Mouse (Mus musculus) monocyte, adult 2 months (primary cell): ENCODE measurements around the gene Sh3pxd2a.
A peak's percentile ranks its signal among the peaks of the same experiment; 100 is the strongest.

Source experiments
- DNase-seq, 2 experiments: peaks; one replicate each; pipeline ENCODE4 v3.0.0; 2022; ENCODE audit warnings: low spot score in 2 of 2, low read depth in 1 of 2

Gene Sh3pxd2a

DNA sequence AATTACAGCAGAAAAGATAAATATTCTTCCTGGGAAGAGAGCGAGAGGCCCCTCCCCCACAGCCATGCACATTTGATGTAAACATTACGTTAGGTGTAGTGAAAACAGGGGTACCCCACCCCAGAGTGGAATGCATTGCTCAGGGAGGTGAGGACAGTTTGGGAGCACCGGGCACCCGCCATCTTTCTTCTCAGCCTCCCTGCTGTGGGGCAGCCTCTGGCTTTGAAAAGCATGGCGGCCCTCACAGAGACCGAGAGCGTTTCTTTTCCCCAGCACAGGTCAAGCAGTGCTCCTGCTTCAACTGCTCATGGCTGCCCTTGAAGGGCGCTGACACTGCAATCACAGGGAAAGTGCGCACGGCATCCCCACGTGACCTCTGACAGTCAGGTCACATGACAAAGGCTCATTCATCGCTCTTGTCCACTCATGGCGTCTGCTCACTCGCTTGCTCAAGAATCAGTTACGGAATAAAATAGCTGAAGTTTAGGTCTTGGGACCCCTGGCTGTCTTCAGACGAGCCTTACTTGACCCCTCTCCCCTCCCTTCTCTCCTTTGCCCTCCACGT is 177.2 kb downstream of the Sh3pxd2a start:
- no peak for DNase-seq

DNA sequence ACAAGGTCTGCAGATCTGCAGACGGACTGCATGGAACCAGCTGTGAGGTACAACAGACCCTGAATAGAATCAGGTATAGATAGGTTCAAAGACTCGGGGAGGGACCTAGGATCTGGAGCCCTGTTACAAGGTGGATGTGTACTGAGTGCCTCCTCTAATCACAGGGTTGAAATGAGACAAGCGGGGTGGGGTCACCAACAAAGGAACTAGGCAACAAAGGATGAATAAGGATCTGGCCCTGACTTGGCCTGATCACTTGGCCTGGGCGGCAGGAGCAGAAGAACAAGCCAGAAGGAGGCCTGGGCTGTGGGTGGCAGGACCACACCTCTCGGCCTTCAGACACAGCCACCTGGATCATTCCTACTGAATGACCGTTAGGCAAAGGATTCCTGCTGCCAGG is 178.6 kb downstream of the Sh3pxd2a start:
- no peak for DNase-seq

DNA sequence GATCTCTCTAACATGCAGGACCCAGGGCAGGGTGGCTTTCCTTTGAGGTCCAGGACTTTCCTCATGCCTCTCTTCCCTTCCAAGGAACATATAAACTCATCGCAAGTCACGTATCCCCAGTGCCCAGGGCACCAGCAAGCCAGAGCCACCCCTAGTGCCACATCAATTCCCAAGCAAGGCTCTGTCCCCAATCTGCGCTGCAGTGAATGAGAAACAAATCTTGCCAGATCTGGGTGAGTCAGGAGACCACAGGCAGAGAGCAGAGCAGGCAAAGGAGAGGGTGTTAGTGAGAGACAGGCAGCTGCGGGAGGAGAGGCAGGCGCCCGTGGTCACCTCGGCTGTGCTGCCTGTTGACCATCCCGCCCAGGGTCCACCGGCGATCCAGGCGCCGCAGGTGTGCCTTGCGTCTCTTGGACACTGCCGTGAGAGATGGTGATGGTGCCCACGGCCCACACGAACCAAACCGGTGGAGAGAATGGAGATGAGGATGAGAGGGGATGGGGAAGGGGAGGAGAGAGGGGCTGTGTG is 181.4 kb downstream of the Sh3pxd2a start:
- DNase-seq = no peak

DNA sequence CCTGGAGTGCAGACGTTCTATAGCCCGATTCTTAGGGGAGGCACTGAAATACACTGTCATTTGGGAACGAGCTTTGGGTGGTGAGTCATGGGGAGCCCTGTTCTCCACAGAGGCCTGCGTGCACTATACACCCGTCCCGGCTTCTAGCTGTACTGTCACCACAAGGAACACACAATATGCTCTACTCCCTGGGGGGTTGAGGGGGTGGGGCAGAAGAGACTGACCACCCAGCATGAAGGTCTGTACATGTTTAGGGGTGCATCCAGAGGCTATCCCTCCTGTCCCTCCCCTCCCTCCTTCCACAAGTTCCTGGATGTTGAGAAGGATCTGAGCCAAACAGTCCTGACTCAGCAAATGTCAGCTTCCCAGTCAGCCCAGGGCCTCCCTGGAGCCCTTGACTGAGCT is 182.1 kb downstream of the Sh3pxd2a start:
- DNase-seq = no peak

DNA sequence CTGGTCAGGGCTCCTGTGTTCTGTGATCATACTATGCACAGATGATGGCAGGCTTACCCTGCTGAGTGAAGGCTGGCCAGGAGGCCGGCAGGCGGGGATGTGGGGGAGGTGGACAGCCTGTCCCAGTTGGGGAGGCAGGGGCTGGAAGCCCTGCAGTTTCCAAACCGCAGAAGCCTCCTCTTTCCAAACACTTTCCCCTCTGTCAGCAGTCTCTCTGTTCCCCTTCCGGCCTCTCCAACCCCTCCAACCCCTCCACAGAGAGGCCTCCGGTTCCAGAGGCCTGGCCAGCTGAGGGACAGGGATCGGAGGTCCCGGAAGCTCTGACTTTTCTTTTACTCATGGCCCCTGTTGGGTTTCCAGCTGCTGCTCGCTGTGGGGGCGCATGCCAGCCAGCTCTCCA is 183.3 kb downstream of the Sh3pxd2a start:
- DNase-seq = no peak

DNA sequence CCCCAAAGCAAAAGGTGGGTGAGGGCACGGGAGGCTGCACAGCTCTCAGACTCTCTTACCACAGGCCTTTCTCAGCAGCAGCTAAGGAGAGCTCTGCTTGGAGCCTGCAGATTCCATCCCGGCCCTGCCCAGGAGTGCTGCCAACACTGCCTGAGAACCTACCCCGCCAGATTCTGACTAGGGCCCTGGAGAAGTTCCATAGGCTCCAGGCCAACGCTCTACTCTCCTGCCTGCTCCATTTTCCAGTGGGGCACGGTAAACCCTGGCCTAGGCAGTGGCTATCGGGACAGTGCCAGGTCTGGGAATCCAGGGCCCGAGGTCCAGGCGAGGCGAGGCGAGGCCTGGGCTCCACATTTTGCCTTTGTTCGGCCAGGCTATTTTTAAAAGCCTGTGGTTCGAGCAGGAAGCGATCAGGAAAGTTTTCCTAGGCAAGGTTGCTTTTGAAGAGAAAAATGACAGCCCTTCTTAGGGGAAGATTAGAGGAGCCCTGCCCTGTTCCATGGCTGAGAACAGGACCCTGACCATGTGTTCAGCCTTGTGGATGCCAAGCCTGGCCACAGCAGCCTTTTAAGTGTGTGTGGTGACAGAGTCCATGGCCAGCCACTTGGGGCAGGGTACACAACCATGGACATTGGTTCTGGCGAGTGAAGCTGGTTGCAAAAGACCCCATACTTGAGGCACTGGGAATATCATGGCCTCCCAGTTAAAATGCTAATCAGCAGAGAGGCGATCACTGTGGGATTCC is 184.2 kb downstream of the Sh3pxd2a start:
- DNase-seq = no peak

DNA sequence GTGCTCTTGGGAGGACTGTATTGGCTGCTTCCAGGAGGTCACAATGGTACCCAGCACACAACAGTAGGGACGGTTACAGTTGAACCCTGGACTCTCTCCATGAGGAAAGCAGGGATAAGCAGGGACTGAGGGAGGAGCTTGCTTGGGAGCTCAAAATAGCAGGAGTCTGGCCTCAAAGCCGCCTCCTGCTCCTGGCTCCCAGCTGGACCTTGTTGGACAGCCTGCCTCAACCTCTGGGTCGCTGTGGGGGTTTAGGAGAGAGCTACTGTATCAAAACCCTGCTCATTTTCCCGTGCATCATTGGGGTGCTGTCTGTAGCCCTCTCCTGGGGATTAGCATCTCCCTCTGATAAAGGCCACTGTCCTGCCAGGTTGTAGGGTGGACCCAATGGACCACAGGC is 184.8 kb downstream of the Sh3pxd2a start:
- no peak for DNase-seq

DNA sequence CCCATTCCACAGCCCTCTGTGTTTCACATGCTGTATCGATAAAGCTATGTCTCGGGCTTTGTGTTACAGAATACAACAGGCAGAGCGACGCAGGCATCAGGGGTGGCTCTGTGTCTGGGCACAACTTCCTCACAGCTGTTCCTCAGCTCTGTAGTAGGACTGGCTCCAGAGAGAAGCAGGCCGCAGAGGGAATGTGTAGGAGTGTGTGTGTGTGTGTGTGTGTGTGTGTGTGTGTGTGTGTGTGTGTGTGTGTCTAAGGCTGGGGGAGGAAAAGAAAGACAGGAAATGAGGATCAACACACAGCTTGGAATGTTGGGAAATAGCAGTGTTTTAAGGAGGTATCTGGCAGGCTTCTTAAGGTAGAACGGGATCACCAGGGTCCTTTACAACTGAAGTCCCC is 187.5 kb downstream of the Sh3pxd2a start:
- DNase-seq = no peak

DNA sequence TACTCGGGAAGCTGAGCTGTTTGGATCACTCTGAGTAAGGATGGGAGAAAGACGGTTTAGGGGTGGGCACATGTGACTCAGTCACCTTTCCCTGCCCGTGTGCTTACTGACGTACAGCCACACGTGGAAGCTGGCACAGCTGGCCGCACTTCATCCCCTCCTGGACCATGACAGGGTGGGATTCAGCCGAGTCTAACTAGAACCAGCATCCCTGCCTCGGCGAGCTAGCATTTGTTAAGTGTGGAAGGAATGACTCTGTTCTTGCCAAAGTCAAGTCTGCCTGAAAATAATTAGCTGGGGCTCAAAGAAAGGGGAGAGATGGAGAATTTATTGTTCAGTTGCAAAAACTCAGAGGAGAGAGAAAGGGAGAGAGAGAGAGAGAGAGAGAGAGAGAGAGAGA is 193.7 kb downstream of the Sh3pxd2a start:
- no peak for DNase-seq

DNA sequence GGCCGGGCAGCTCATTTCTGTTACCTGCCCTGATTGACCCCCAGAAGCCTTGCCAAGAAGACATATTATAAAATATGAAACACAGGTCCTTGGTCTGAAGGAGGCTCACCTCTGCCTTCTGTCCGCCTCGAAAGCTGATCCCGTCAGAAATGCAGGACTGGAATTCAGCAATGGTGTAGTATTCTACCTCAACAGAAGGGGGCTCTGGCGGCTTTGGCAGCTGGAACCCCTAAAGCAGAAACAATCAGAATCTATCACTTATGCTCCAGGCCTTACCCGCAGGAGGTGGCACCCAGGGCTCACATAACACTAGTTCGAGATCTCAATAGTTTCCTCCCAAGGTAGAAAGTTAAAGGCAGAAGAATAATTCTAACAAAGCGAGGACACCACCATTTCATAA is 194.5 kb downstream of the Sh3pxd2a start:
- DNase-seq = no peak

DNA sequence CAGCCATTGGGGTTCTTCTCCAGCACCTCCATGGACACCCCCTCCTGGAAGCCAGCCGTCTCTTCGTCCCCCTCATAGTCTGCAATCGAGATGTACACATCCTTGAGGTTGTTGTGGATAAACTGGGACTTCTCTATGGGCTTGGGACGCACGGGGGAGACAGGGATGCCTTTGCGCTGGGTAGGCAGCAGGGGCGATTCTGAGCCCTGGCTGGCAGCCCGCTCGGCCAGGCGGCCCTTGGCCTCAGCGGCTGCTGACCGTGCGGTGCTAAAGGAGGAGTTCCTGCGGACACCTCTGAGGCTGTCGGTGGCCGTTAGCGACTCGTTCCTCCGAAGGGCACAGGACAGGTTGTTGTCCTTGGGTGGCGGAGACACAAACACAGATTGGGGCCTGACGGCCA is 197.1 kb downstream of the Sh3pxd2a start:
- DNase-seq = no peak

DNA sequence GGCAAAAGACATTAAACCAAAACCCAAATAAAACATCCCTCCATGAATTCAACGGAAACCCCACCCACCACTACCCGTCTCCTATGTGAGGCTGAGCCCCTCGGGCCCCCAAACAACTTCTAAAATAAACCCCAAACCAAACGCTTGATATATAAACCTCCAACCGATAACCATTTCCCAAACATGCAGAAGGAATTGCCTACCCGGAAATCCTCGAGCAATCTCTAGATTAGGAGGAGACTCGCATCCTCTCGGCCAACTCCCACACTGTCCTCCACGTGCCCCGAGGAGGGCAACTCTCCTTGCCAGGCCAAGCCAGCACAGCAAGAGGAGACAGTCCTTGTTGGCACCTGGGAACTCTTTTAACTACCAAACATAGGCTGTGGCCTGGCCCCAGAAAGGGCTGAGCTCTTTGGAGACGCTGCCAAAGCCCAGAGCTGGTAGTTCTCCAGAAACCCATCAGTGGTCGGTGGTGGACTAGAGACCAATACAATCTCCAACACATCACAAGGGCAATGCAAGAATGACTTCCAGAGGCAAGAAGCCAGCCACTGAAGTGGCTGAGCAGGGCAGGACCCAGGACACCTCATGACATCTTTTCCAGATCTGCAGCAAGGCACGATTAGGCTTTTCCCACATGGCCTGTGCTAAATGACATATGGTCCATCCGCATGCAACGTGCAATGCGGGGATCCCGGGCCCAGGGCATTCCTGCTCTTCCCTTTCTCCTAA is 198.0 kb downstream of the Sh3pxd2a start:
- no peak for DNase-seq

DNA sequence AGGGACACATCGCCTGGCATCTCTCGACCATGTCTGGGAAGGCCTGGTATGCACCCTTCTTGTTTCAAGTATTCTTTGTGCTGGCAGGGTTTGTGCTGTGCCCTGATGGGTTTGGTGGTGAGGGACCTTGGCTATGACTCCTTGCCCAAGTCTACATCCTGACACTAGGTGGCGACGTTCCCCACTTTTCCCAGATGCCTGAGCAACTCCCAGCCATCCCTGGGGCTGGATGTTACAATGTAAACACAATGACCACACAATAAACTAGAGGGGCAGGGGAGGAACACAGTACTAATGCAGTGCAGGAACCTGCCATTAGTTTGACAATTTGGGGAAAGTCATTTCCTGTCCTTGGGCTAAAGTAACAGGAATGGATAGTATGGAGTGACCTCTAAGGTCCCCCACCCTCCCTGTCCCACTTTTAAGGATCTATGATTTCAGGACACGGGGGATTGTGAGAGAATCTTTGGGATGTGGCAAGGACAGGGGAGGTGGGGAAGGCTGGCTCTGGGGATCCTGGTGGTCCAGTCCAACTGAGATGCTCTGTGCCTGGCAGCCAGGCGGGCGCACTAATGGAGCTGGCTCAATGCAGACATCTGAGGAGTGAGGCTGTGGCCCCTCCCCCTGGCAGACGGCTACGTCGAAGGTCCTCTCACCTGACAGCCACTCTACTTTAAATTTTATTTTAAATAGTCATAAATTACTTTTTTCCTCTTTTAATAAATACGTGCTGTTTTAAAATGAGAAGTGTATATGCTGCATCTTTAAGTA is 199.7 kb downstream of the Sh3pxd2a start:
- no peak for DNase-seq

DNA sequence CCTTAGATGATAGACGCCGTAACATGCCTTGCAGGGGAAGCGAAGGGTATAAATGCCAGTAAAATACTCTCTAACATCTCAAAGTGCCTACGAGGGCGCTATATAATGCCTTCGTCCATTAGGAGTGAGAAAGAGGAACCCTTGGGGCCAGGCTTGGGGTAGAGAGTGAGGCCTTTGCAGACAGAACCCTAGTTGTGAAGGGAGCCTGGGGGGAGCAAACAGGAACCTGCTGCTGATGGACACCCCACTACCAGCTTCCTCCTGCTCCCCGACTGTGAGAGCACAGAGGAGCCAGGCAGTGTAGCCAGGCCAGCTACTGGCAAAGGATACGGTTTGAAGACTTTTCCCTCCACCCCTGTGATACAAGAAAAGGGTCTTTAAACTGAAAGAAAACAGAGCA is 200.6 kb downstream of the Sh3pxd2a start:
- DNase-seq = peak in 1 of 2 experiments; percentile 7

DNA sequence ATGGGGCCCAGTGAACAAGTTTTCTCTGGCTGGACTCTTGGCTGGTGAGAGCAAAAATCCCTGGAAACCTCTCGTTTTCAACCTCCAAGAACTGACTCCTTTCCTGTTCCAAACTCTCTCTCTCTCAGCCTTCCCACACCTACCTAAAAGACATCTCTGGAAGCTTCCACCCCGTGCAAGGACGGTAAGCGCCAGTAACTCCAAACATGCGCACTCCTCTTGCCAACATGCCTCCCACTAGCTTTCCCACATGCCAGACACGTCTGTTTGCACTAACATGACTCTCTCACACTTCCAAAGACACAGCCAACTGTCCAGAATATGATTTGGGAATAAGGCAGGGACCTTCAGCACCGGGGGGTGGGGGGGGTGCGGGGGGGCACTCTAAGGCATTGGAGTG is 203.0 kb downstream of the Sh3pxd2a start:
- no peak for DNase-seq

DNA sequence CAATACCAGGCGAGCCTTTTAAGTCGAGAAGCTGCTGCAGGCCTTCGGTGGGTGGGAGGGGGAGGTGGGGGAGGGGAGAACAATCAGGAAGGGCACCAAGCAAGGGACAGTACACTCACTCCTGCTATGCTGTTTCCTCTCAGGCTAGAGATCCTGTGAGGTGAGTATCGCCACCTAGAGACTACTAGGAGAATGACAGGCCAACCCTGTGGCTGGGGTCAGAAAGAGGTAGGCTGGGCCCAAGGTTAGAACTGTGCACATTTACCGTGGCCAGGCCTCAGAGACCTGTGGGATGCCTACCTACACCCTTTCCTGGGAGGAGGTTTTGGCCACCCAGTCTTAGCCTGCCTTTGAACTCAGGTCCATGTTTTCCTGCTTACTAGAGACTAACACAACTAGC is 204.6 kb downstream of the Sh3pxd2a start:
- DNase-seq = peak in 1 of 2 experiments; percentile 34

DNA sequence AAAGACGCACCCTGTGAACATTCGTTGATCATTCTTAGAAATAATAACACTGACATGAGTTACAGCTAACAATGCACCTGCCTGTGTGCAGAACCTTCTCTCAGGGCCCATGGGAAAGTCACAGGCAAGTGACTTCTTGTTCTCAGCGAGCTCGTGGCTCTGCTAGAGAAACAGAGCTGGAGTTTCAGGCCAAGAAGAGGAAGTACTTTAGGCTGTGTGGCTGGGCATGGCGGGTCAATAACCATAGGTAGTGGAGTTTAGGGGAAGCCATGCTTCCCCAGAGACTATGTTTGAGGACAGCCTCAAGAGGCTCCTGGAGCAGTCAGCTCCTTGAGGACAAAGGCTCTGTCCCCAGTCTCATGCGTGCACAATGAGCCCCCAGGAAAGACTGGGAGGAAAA is 208.3 kb downstream of the Sh3pxd2a start:
- DNase-seq = peak; percentile 28 to 42

DNA sequence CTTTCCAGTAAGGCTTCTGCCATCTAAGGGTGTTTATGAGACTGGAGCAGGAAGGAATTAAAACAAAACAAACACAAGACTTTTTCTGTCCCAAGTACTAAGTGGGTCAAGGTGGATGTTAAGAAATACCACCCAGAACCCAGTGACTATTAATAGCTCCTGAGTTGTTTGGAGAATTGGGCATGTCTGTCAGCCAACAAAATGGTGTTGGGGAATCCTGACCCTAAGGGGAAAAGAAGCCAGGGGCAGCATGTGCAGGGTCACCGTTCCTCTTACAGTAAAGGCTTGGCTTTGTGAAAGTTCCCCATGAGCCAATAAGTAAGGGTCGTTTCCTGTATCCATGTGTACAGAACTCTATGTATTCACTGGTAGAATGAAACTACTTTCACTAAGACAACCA is 209.2 kb downstream of the Sh3pxd2a start:
- DNase-seq = no peak

DNA sequence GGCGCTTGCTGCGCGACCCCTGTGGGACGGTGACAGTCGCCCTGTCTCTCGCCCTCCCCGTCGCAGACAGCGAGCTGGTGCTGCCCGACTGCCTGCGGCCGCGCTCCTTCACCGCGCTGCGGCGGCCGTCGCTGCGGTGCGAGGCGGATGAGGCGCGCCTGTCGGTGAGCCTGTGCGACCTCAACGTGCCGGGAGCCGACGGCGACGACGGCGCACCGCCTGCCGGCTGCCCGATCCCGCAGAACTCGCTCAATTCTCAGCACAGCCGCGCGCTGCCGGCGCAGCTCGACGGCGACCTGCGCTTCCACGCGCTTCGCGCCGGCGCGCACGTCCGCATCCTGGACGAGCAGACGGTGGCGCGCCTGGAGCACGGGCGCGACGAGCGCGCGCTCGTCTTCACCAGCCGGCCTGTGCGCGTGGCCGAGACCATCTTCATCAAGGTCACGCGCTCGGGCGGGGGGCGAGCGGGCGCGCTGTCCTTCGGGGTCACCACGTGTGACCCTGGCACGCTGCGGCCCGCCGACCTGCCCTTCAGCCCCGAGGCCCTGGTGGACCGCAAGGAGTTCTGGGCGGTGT is 211.1 kb downstream of the Sh3pxd2a start:
- DNase-seq = no peak

DNA sequence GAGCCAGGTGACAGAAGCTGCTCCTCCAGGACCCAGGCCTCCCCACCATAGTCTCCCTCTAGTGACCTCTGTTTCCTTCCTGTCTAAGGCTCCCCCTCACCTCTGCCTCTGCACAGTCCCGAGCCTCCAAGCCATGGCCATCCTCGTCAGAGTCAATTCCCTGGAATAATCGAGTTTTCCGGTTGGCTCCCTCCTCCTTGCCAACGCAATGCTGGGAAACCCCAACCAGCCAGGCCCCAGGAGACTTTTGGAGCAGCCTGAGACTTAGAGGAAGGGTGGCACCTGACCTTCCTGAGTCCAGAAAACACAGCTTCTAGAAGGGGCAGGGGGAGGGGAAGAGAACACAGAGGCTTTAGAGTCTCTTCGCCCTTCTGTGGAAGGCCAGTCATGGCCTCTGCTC is 213.3 kb downstream of the Sh3pxd2a start:
- no peak for DNase-seq

DNA sequence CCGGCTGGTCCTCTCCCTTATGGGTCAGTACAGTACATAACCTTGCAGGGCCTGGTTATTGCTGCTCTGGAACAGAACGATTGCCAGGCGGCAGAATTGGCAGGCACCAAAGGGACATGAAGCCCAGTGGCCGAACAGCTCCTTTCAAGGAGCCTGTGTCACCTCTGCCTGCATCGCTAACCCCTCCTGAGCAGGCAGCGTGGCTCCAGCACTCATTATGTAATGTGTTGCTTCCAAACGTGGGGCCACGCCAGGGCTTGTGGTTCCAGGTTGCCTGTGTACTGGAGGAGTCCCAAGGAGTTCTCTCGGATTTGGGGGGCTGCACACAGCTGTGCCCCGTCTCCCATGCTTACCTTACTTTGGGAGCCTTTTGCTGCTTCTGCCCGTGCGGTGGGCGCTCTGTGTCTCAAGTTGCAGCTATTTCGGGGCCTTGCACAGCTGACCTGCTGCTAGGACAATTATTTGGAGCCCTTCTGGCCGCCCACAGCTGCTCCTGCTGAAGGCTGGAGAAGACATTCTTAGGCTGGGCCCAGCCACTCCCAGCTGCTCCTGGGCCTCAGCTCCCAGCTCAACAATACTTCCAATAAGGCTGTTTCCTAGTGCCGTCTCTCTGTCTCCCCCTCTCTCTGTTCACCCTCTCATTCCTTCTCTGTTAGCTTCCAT is 215.2 kb downstream of the Sh3pxd2a start:
- no peak for DNase-seq
